Mouse (Mus musculus) kidney, postnatal 10 days (tissue): ENCODE data around the gene Cat.

Source experiments
- DNase-seq: peaks from one replicate; pipeline ENCODE4 v3.0.0; 2021; ENCODE audit warnings: mixed read lengths

The Cat gene

GRCm38 (mm10) chr2:103484617-103485401, at the start of gene Cat:
Gene Cat (minus strand): TSS chr2:103485160.
- peak; percentile 99 for DNase-seq

GRCm38 (mm10) chr2:103525596-103525995, 40.6 kb upstream of the Cat start:
- DNase-seq = no peak

DNA sequence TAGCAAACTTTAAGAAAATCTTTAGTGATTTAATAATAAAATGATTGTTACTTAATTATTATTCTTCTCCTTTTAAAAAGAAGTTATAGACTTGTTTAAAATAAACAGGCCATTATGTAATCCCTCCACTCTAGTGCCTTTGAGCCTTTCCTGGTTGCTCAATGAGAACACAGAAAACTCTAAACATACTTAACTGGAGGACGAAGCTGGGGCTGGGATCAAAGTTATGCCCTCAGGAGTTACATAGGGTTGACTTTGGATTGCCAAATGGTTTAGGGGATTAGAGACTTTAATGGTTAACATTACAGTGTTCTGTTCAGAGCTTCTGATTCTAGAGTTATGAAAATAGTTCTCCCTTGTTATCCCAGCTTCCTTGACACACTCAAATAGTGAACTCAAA, 31.5 kb upstream of the Cat start:
- no peak for DNase-seq

DNA sequence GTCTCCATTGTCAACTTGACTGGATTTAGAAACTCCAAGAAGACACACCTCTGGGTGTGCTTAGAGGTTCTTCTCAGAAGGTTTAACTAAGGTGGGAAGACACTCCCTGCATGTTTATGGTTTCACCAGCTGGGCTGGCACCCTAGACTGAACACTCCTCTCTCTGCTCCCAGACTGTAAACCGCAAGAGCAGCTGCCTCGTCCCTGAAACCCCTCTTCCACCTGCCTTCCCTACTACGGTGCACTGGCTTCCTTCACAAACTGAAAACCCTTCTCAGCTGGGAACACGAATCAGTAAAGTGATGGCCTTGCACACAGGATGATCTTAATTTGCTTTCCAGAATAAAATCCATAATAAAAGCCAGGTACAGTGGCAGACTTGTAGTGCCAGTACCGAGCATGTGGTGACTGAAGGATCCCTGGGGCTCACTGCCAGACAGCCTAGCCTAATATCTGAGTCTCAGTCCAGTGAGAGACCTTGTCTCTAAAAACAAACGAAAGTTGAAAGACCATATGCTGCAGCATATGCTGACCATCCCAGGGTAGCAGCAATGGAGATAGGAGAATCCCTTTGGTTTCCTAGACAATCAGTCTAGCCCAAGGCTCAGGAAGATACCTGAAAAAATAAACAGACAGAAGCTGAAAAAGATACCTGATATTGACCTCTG, 30.7 kb upstream of the Cat start:
- no peak for DNase-seq

DNA sequence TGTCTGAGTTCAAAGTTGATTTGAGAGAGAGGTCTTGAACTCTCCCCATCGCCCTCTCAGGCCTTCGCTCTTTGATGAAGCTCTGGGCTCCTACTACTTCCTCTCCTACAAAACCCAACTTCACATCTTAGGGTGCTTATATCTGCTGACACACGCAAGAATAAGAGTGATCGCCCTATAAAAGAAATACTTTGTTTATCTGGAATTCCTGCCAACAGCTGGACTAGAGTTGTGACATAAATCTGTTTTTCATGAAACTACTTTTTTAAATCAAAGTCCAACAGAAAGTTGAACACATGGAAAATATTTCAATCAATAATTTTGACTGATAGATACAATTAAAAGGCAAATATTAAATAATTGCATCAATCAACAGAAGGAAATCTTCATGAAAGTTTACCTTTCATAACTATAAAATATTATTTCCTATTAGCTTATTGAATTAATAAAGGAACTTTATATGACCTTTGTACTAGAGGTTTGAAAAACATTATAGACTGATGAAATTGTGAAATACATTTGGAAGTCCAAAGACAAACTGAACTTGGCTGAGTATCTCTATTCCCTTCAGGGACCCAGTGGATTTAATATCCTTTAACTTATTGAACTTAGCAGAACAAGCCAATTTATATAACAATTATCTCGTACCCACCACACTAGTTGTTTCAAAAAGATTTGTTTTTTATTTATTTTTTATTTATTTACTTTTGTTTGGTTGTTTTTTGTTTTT, 27.3 kb upstream of the Cat start:
- DNase-seq = no peak

DNA sequence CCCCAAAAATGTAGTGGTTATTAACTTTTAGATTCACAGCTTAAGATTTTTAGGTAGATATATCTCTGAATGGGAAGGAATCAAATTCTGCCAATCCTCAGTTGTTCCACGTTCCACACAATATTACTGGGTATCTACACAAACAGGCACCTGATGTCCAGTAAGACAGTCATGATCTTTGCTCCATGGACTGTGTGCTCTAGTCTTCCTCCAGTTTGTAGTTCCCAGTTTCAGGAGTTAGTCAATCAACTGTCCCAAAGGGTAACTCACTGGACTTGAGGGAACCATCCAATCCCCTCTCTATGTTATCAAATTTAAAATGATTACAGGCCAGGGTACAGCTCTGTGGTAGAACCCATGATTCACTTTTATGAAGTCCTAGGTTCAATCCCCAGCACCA, 26.7 kb upstream of the Cat start:
- DNase-seq = no peak

- no peak for DNase-seq
These were observed 26.1 kb upstream of the Cat start for GRCm38 (mm10) chr2:103511042-103511441.

DNA sequence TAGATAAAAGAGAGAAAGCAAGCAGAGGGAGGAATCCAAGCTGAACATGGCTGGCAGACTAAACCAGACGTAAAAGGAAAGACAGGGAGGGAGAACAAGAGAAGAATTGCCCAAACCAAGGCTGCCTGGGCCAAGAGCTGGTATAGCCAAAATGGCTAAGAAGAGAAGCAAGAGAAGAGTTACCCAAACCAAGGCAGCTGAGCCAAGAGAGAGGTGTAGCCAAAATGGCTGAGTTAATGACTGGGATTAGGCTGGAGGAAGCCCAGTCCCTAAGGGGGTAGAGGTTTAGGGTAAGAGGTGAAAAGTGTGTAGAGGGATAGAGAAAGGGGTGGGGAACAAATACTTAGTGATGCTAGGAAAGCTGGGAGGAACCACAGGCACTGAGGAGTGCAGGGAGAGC, 22.7 kb upstream of the Cat start:
- DNase-seq = no peak

GRCm38 (mm10) chr2:103505956-103506355, 21.0 kb upstream of the Cat start:
- DNase-seq = no peak

DNA sequence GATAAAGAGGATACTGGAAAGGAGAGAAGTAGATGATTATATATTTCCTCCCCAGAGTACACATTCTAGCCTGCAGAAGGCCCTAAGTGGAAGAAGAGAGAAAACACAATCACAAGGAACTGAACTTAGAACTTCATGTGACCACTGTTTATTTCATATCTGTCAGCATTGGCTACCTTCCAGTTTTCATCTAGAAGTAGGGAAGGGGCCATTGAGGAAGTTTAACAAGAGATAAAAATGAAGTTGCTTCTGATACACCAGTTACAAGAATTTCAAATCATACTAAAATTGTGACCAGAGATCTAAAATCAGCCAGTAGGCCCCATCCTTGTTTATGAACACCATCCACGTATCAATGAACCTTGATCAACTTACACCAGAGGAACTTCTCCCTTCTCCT, 19.5 kb upstream of the Cat start:
- no peak for DNase-seq

DNA sequence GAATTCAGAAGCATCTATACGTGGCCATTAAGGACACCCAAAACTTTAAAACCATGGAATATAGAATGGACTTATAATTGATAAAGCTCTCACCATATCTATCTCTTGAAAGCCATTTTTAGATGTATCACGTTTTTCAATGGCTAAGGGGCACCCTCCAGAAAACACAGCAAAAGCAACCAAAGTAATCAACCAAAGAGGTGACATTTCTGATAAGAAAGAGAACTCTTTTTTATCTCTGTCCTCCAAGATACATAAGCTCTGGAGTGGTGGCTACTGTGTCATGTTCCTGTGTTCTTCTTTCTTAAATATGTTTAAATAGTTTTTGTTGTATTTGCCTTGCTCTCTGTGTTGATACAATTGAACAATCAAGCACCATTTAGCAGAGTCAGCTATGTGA, 15.8 kb upstream of the Cat start:
- DNase-seq = no peak

- no peak for DNase-seq
These were observed 10.9 kb upstream of the Cat start for GRCm38 (mm10) chr2:103495633-103496418.

- no peak for DNase-seq
These were observed 8.9 kb upstream of the Cat start for GRCm38 (mm10) chr2:103493827-103494226.

DNA sequence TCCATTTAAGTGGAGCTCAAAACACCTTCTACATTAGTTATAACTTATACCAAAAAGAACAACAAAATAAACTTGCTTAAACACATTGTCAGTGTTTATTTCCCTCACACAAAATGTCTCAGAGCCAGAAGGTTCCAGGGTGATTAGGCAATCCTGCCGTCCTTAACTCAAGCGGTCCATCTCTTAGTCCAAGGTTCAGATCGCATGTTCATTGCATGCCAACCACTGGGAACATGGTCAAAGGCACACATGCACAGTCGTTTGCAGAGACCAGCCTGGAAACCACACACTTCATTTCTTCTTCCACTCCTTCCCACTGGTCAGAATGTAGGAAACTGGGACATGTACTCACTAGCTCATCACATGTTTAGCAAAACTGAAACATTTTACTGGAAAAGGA, 7.6 kb upstream of the Cat start:
- no peak for DNase-seq

DNA sequence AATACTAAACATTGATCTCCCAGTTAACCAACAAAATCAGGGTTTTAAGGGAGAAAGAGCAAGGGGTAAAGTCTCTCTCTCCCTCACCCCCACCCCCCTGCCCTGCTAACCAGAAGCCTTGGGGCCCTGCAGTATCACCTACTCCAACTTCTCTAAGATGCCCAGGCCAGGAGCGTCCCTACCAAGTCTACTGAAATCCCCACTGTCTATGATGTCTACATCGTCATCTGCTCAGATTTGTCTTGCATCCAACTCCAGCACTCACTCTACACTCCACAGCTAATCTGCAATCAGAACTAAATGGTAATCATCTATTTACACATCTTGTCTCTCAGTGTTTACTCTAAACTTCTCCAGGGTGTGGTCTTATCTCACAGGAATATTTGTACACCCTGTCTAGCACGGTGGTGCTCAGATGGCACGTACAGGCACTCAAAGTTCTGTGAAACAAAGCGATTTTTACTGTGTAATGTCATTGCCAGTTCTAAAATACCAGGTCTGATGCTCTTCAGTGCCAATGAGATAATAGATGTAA, 907 bp downstream of the Cat start:
- no peak for DNase-seq

- DNase-seq = no peak
These were observed 1.5 kb downstream of the Cat start for GRCm38 (mm10) chr2:103483289-103483985.

- DNase-seq = no peak
These were observed 3.4 kb downstream of the Cat start for GRCm38 (mm10) chr2:103481314-103482231.

GRCm38 (mm10) chr2:103480871-103481270, 4.1 kb downstream of the Cat start:
- no peak for DNase-seq

DNA sequence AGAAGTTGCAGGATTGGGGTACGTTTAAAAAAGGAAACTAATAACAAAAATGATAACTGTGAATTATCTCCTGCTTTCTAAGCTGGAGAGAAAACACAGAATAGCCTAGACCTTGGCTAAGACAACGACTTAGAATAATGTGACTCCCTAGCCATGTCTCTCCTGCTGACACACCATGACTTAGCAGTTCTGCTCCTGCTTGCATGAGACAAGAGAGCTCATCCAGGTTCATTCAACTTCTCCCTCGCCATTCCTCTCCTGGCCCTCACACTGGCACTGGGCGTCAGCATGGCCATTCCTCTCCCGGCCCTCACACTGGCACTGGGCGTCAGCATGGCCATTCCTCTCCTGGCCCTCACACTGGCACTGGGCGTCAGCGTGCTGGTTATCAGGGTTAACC, 4.7 kb downstream of the Cat start:
- no peak for DNase-seq

DNA sequence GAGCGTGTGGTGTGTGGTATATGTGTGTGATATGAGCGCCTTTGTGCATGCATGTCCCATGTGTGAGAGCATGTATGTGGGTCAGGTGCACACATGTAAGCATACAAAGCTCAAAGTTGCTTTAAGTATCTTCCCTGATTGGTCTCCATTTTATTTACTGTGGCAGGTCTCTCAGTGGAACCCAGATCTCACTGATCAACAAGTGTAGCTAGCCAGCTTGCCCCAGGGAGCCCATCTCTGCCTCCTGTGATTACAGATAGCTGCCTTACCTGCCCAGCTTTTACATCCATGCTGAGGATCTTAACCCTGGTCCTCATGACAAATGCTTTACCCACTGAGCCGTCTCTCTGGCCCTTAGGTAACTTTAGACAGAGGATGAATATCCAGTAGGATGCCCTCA, 6.6 kb downstream of the Cat start:
- no peak for DNase-seq

GRCm38 (mm10) chr2:103477456-103477855, 7.5 kb downstream of the Cat start:
- no peak for DNase-seq
